In the genomic region with DNA sequence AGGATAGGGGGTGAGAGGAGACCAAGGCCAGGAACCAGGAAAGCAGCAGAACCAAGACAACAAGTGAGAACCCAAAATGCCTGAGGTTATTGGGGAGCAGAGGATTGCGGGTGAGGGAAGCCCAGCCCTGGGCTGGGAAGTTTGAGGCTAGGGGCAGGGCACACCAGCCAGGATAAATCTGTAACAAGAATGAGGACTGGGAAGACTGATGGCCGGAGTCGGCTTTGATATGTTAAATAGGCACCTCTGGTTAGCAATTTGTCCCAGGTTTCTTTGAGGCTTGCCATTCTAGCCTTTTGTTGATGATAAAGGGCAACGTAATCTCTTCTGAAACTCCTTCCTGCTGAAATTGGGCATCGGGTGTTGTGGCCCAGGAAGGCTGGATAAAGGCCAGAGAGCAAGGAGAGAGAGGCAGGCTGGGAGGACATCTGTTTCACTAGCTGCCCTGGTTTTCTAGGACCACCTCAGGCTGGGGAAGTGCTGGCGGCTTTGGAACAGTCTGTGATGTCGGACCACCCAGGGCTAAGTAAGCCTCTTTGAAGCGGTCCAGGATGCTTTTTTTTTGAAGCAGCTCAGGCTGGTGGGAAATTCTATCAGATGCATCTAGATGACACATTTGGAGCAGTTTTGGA, we compare ENCODE assay signal across 11 mouse cellular contexts.
DNase-seq lines count a peak whose midpoint lies in the region; ATAC-seq and TF ChIP-seq lines count a peak whose summit lies in the region.
"Had no signal": no experiment of that assay in that cellular context is flagged by ENCODE, and none has a peak within 500 bp of the region (broad histone marks: within the 10 kb centered on the region; RNA-seq: fewer than 3 reads in every experiment).

No protein-coding gene starts in this region.

- TF ChIP-seq CTCF in midbrain, postnatal 0 days (IDR thresholded peaks at IDR 0.05): no peak

- H3K9me3 ChIP-seq in intestine, embryonic 14.5 days (ENCODE audit: control insufficient read depth, low read length): no peaks in the 10 kb centered on the region
- no peaks in the 10 kb centered on the region for H3K9me3 ChIP-seq in intestine, embryonic 16.5 days (ENCODE audit: control insufficient read depth, low read length)
- H3K9me3 ChIP-seq in forebrain, embryonic 15.5 days: no peaks in the 10 kb centered on the region
- no peaks in the 10 kb centered on the region for H3K9me3 ChIP-seq in midbrain, postnatal 0 days (ENCODE audit: low read length)
- H3K9me3 ChIP-seq in kidney, embryonic 15.5 days (replicated peaks): no peaks in the 10 kb centered on the region
- H3K9me3 ChIP-seq: heart, embryonic 15.5 days; neural tube, embryonic 12.5 days had no signal

- no peak overlapping the region for H3K4me3 ChIP-seq in intestine, embryonic 14.5 days (ENCODE audit: low read depth, low read length)
- H3K4me3 ChIP-seq in intestine, embryonic 16.5 days (ENCODE audit: low read length): no peak overlapping the region
- no peak overlapping the region for H3K4me3 ChIP-seq in forebrain, embryonic 15.5 days
- no peak overlapping the region for H3K4me3 ChIP-seq in midbrain, postnatal 0 days (ENCODE audit: low read depth, low read length)
- H3K4me3 ChIP-seq in kidney, embryonic 15.5 days (replicated peaks): no peak overlapping the region
- H3K4me3 ChIP-seq: heart, embryonic 15.5 days; neural tube, embryonic 12.5 days had no signal

- no peak overlapping the region for H3K9ac ChIP-seq in intestine, embryonic 14.5 days (ENCODE audit: low read length)
- no peak overlapping the region for H3K9ac ChIP-seq in intestine, embryonic 16.5 days (ENCODE audit: low read depth, low read length)
- no peak overlapping the region for H3K9ac ChIP-seq in forebrain, embryonic 15.5 days (replicated peaks)
- H3K9ac ChIP-seq in midbrain, postnatal 0 days (replicated peaks; ENCODE audit: low read length, poor library complexity, severe bottlenecking): no peak overlapping the region
- no peak overlapping the region for H3K9ac ChIP-seq in kidney, embryonic 15.5 days
- H3K9ac ChIP-seq: heart, embryonic 15.5 days; neural tube, embryonic 12.5 days had no signal

- DNase-seq in intestine, embryonic 14.5 days (ENCODE audit: low spot score): peak; percentile 37
- peak; percentile 90 to 91 for DNase-seq in cerebellum, postnatal 10 days
- DNase-seq in midbrain, postnatal 0 days (ENCODE audit: low spot score): peak; percentile 77
- DNase-seq in layer of hippocampus, adult 8-10 months (ENCODE audit: low spot score in 2 of 2): no peak
- no peak for DNase-seq in adrenal gland, adult 8-10 months

- no peak overlapping the region for H3K4me2 ChIP-seq in intestine, embryonic 14.5 days (ENCODE audit: low read length)
- no peak overlapping the region for H3K4me2 ChIP-seq in intestine, embryonic 16.5 days (ENCODE audit: low read depth, low read length)
- no peak overlapping the region for H3K4me2 ChIP-seq in forebrain, embryonic 15.5 days (replicated peaks)
- H3K4me2 ChIP-seq in midbrain, postnatal 0 days (ENCODE audit: low read depth, low read length, poor library complexity, severe bottlenecking): no peak overlapping the region
- H3K4me2 ChIP-seq in kidney, embryonic 15.5 days: no peak overlapping the region
- H3K4me2 ChIP-seq: heart, embryonic 15.5 days; neural tube, embryonic 12.5 days had no signal

- ATAC-seq in intestine, embryonic 14.5 days (replicated peaks; ENCODE audit: low FRiP score, low TSS enrichment, low read depth): no peak
- no peak for ATAC-seq in intestine, embryonic 16.5 days
- peak; percentile 83 for ATAC-seq in forebrain, embryonic 15.5 days (replicated peaks)
- peak; percentile 65; the same call in 1 of the 2 replicates for ATAC-seq in midbrain, postnatal 0 days (ENCODE audit: low FRiP score)
- ATAC-seq in kidney, embryonic 15.5 days (replicated peaks; ENCODE audit: low FRiP score): no peak
- ATAC-seq: Patski had no signal

- no peaks in the 10 kb centered on the region for H3K4me1 ChIP-seq in intestine, embryonic 14.5 days (replicated peaks; ENCODE audit: control insufficient read depth, insufficient read depth, low read length)
- no peaks in the 10 kb centered on the region for H3K4me1 ChIP-seq in intestine, embryonic 16.5 days (ENCODE audit: control insufficient read depth, insufficient read depth, low read length)
- peaks cover 9% of the 10 kb centered on the region for H3K4me1 ChIP-seq in forebrain, embryonic 15.5 days
- H3K4me1 ChIP-seq in midbrain, postnatal 0 days (ENCODE audit: insufficient read depth, low read length): no peaks in the 10 kb centered on the region
- no peaks in the 10 kb centered on the region for H3K4me1 ChIP-seq in kidney, embryonic 15.5 days
- H3K4me1 ChIP-seq: heart, embryonic 15.5 days had no signal

- no peaks in the 10 kb centered on the region for H3K36me3 ChIP-seq in intestine, embryonic 14.5 days (ENCODE audit: control insufficient read depth, insufficient read depth, low read length)
- H3K36me3 ChIP-seq in intestine, embryonic 16.5 days (ENCODE audit: control insufficient read depth, insufficient read depth, low read length): no peaks in the 10 kb centered on the region
- no peaks in the 10 kb centered on the region for H3K36me3 ChIP-seq in forebrain, embryonic 15.5 days
- H3K36me3 ChIP-seq in midbrain, postnatal 0 days (ENCODE audit: insufficient read depth, low read length): no peaks in the 10 kb centered on the region
- no peaks in the 10 kb centered on the region for H3K36me3 ChIP-seq in kidney, embryonic 15.5 days
- H3K36me3 ChIP-seq: heart, embryonic 15.5 days; neural tube, embryonic 12.5 days had no signal

- 26% methylated on average over 8 of the region's 8 CpGs for WGBS in intestine, embryonic 14.5 days
- WGBS in intestine, embryonic 16.5 days: 31% methylated on average over 8 of the region's 8 CpGs
- 5% methylated on average over 8 of the region's 8 CpGs for WGBS in forebrain, embryonic 15.5 days
- 9% methylated on average over 8 of the region's 8 CpGs for WGBS in midbrain, postnatal 0 days
- 24% methylated on average over 8 of the region's 8 CpGs for WGBS in kidney, embryonic 15.5 days

- H3K27me3 ChIP-seq in intestine, embryonic 14.5 days (replicated peaks; ENCODE audit: control insufficient read depth, insufficient read depth, low read length): no peaks in the 10 kb centered on the region
- H3K27me3 ChIP-seq in intestine, embryonic 16.5 days (replicated peaks; ENCODE audit: control insufficient read depth, insufficient read depth, low read length): no peaks in the 10 kb centered on the region
- no peaks in the 10 kb centered on the region for H3K27me3 ChIP-seq in forebrain, embryonic 15.5 days
- H3K27me3 ChIP-seq in midbrain, postnatal 0 days (ENCODE audit: insufficient read depth, low read length): no peaks in the 10 kb centered on the region
- no peaks in the 10 kb centered on the region for H3K27me3 ChIP-seq in kidney, embryonic 15.5 days
- H3K27me3 ChIP-seq: heart, embryonic 15.5 days; neural tube, embryonic 12.5 days; Patski had no signal

- H3K27ac ChIP-seq in intestine, embryonic 14.5 days (ENCODE audit: low read depth): no peak overlapping the region
- H3K27ac ChIP-seq in intestine, embryonic 16.5 days (ENCODE audit: low read length): no peak overlapping the region
- 0 out of 2 replicates have a peak overlapping the region, but pooled peaks have one; percentile 11 for H3K27ac ChIP-seq in forebrain, embryonic 15.5 days (replicated peaks)
- no peak overlapping the region for H3K27ac ChIP-seq in midbrain, postnatal 0 days (ENCODE audit: low read depth, low read length)
- H3K27ac ChIP-seq in kidney, embryonic 15.5 days: no peak overlapping the region
- H3K27ac ChIP-seq: heart, embryonic 15.5 days; neural tube, embryonic 12.5 days had no signal

Comparison
In these comparisons a context has a peak if more than half of its experiments do, and no peak if none do; other contexts are left out.
1. ATAC-seq: peak in forebrain, embryonic 15.5 days (single experiment) and midbrain, postnatal 0 days (single experiment); none in intestine, embryonic 14.5 days (single experiment), intestine, embryonic 16.5 days (single experiment) and kidney, embryonic 15.5 days (single experiment).
2. DNase-seq: peak in intestine, embryonic 14.5 days (single experiment), cerebellum, postnatal 10 days (2 of 2) and midbrain, postnatal 0 days (single experiment); none in layer of hippocampus, adult 8-10 months (0 of 2) and adrenal gland, adult 8-10 months (single experiment).